Mouse (Mus musculus) liver, adult 2 months (tissue): ENCODE measurements around the gene Vmn2r85.

Source experiments
- CTCF ChIP-seq: fragments of 200-500 bp; IDR thresholded peaks from 2 replicates; pipeline ENCODE4 v1.5.1; 2011; ENCODE audit warnings: low read depth, low read length, control low read depth
- POLR2A ChIP-seq: fragments of 200-500 bp; IDR thresholded peaks from 2 replicates; pipeline ENCODE4 v1.6.1; 2011; ENCODE audit warnings: low read length, control low read depth; ENCODE audit not compliant: insufficient read depth; ENCODE audit errors: extremely low read depth

DNA sequence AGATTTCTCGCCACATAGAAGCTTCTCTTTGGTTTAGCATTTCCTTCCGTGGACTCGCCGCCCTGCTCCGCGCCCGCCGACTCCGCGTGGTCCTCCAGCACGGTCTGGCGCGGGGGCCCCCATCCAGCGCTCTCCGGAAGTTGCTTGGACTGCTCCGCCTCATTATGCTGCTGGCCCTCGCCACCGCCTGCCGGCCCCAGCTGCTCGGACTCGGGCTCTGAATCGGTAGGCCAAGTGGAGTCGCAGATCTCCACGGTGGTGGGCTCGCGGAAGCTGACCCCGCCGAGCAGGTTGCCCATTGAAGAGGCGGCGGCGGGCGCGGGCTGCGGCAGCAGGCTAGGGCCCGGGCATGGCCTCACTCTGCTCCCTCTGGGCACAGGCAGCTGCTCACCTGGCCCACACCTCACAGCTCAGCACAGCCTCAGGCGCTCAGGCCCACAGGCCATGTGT is 40.8 kb upstream of the Vmn2r85 start:
- TF ChIP-seq POLR2A (no peak), CTCF (no peak)
